Mouse (Mus musculus): Measurements from ENCODE around the gene Kcnma1.

- no peak for TF ChIP-seq CTCF (IDR thresholded peaks at IDR 0.05; ENCODE audit: low read depth, low read length)
- TF ChIP-seq POLR2A (IDR thresholded peaks at IDR 0.05; ENCODE audit: extremely low read depth, insufficient read depth, low read length): no peak
Measured at GRCm38 (mm10) chr14:23422481-23423040, 591.7 kb downstream of the Kcnma1 start.

Data from liver, adult 2 months (tissue).